ENCODE assay signal across 8 mouse cellular contexts in the genomic region with DNA sequence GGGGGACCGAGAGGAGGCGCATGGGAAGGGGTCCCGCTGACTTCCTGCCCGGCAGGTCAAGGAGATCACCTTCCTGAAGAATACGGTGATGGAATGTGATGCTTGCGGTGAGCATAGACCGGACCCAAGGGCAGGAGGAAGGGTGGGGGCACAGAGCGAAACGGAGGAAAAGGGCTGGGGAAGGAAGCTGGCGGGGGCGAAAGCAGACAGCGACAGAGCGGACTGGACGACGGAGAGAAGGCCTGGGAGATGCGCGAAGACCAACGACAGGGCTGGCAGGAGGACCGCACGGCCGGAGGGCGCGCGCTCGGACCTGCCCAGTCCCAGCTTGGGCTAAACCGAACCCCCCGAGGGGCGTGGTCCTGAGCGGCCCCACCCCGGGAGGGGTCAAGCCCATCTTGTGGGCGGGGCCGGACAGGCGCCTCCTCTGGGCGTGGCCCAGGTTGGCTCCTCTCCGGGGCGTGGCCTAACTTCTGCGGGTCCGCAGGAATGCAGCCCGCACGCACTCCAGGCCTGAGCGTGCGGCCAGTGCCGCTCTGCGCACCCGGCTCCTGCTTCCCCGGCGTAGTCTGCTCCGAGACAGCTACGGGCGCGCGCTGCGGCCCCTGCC. TPM values are rescaled to one million over a fixed set of nuclear protein-coding genes. Genes with fewer than 3 reads are reported as not detected.
A peak's percentile ranks its signal among the peaks of the same experiment; 100 is the strongest.
DNase-seq lines count a peak whose midpoint lies in the region; ATAC-seq and TF ChIP-seq lines count a peak whose summit lies in the region.

No protein-coding gene starts in this region.

- H3K4me2 ChIP-seq in embryonic facial prominence, embryonic 15.5 days (replicated peaks), result peak overlapping the region; percentile 80
- H3K4me2 ChIP-seq in heart, embryonic 13.5 days, result peak overlapping the region; percentile 68
- H3K4me2 ChIP-seq in kidney, embryonic 16.5 days (replicated peaks; ENCODE audit: low read depth, low read length), result peak overlapping the region; percentile 55

- H3K27me3 ChIP-seq in embryonic facial prominence, embryonic 15.5 days, result peaks cover 81% of the 10 kb centered on the region
- peaks cover 81% of the 10 kb centered on the region for H3K27me3 ChIP-seq in heart, embryonic 13.5 days (replicated peaks)
- H3K27me3 ChIP-seq in kidney, embryonic 16.5 days (ENCODE audit: insufficient read depth, low read length), result peaks cover 78% of the 10 kb centered on the region

- no peaks in the 10 kb centered on the region; the same call in 1 of the 2 replicates for H3K4me1 ChIP-seq in bone marrow, adult 2 months (ENCODE audit: control insufficient read depth, insufficient read depth, low read length)
- peaks cover 36% of the 10 kb centered on the region for H3K4me1 ChIP-seq in embryonic facial prominence, embryonic 15.5 days
- H3K4me1 ChIP-seq in heart, embryonic 13.5 days, result peaks cover 50% of the 10 kb centered on the region
- H3K4me1 ChIP-seq in kidney, embryonic 16.5 days (ENCODE audit: insufficient read depth, low read length), result peaks cover 37% of the 10 kb centered on the region

- no peak overlapping the region; the same call in 1 of the 2 replicates for H3K27ac ChIP-seq in bone marrow, adult 2 months (ENCODE audit: control insufficient read depth, insufficient read depth, low read depth, low read length, poor library complexity)
- H3K27ac ChIP-seq in embryonic facial prominence, embryonic 15.5 days (replicated peaks), result no peak overlapping the region
- no peak overlapping the region for H3K27ac ChIP-seq in heart, embryonic 13.5 days (replicated peaks)
- no peak overlapping the region for H3K27ac ChIP-seq in kidney, embryonic 16.5 days (ENCODE audit: low read length)

- ATAC-seq in embryonic facial prominence, embryonic 15.5 days (ENCODE audit: insufficient number of reproducible peaks, low FRiP score, low TSS enrichment, low read depth), result peak; percentile 58
- peak; percentile 81 for ATAC-seq in heart, embryonic 13.5 days (ENCODE audit: extremely low read depth, insufficient number of reproducible peaks, low FRiP score, low TSS enrichment)
- ATAC-seq in kidney, embryonic 16.5 days (ENCODE audit: low FRiP score, low TSS enrichment), result peak; percentile 75

- no peaks in the 10 kb centered on the region for H3K36me3 ChIP-seq in embryonic facial prominence, embryonic 15.5 days
- no peaks in the 10 kb centered on the region for H3K36me3 ChIP-seq in heart, embryonic 13.5 days
- no peaks in the 10 kb centered on the region for H3K36me3 ChIP-seq in kidney, embryonic 16.5 days (ENCODE audit: insufficient read depth, low read length)

- no peaks in the 10 kb centered on the region for H3K9me3 ChIP-seq in embryonic facial prominence, embryonic 15.5 days (replicated peaks)
- no peaks in the 10 kb centered on the region for H3K9me3 ChIP-seq in heart, embryonic 13.5 days
- H3K9me3 ChIP-seq in kidney, embryonic 16.5 days (ENCODE audit: low read length), result no peaks in the 10 kb centered on the region

- peak overlapping the region; percentile 37 for H3K4me3 ChIP-seq in bone marrow, adult 2 months (replicated peaks; ENCODE audit: control insufficient read depth, low read depth, low read length)
- H3K4me3 ChIP-seq in embryonic facial prominence, embryonic 15.5 days (replicated peaks), result peak overlapping the region; percentile 45
- peak overlapping the region; percentile 46 for H3K4me3 ChIP-seq in heart, embryonic 13.5 days
- H3K4me3 ChIP-seq in kidney, embryonic 16.5 days (ENCODE audit: low read length), result peak overlapping the region; percentile 39

- WGBS in bone marrow, adult 2 months, result under 1% methylated on average over 53 of the region's 53 CpGs
- WGBS in embryonic facial prominence, embryonic 15.5 days, result under 1% methylated on average over 46 of the region's 53 CpGs
- under 1% methylated on average over 51 of the region's 53 CpGs for WGBS in heart, embryonic 13.5 days
- WGBS in kidney, embryonic 16.5 days, result under 1% methylated on average over 48 of the region's 53 CpGs

- DNase-seq in CD4-positive, CD25-positive, alpha-beta regulatory T cell, adult 2 months (ENCODE audit: low read depth, low spot score), result peak; percentile 66
- peak; percentile 88 for DNase-seq in lung, postnatal 36 days
- DNase-seq in retina, embryonic 14.5 days (ENCODE audit: low spot score), result peak; percentile 71
- no peak for DNase-seq in right cerebral cortex, adult 2 months (ENCODE audit: low spot score in 2 of 2)

- no peak for TF ChIP-seq CTCF in bone marrow, adult 2 months (IDR thresholded peaks at IDR 0.05; ENCODE audit: control insufficient read depth, insufficient read depth, low read length)

- no peak overlapping the region for H3K9ac ChIP-seq in embryonic facial prominence, embryonic 15.5 days
- peak overlapping the region; percentile 24 for H3K9ac ChIP-seq in heart, embryonic 13.5 days
- H3K9ac ChIP-seq in kidney, embryonic 16.5 days (replicated peaks; ENCODE audit: low read length), result peak overlapping the region; percentile 6; the same call in 1 of the 2 replicates

- 0 out of 2 replicates have a peak, but pooled peaks have one; percentile 9 for TF ChIP-seq POLR2A in bone marrow, adult 2 months (IDR thresholded peaks at IDR 0.05; ENCODE audit: borderline replicate concordance, control insufficient read depth, low read depth, low read length)

RNA-seq across cellular contexts. Expression of a gene that starts 1.1 kb away (rescaled TPM):
- polyA plus RNA-seq in bone marrow, adult 2 months (2011; ENCODE audit: insufficient read depth, insufficient read length, low replicate concordance, missing spikeins), result 19.6 TPM in 1 of 2 replicates, not detected in the other
- 5.1 and 7.3 TPM in 2 replicates for polyA plus RNA-seq in embryonic facial prominence, embryonic 15.5 days (2015; fragmentation: Nextera tagmentation; extraction: Ambion mirVana)
- polyA plus RNA-seq in heart, embryonic 13.5 days (2015; fragmentation: Nextera tagmentation; extraction: Ambion mirVana), result 3.5 TPM in 2 replicates
- 0.21 and 1.00 TPM in 2 replicates for polyA plus RNA-seq in kidney, embryonic 16.5 days (2015; fragmentation: Nextera tagmentation; extraction: Ambion mirVana)

RNA-seq across cellular contexts. Expression of a gene that starts 21.3 kb away (rescaled TPM):
- 20.2 and 39.1 TPM in 2 replicates for polyA plus RNA-seq in bone marrow, adult 2 months (2011; ENCODE audit: insufficient read depth, insufficient read length, low replicate concordance, missing spikeins)
- polyA plus RNA-seq in embryonic facial prominence, embryonic 15.5 days (2015; fragmentation: Nextera tagmentation; extraction: Ambion mirVana), result 18.6 and 21.2 TPM in 2 replicates
- polyA plus RNA-seq in heart, embryonic 13.5 days (2015; fragmentation: Nextera tagmentation; extraction: Ambion mirVana), result 11.3 and 12.2 TPM in 2 replicates
- 10.6 and 10.9 TPM in 2 replicates for polyA plus RNA-seq in kidney, embryonic 16.5 days (2015; fragmentation: Nextera tagmentation; extraction: Ambion mirVana)

RNA-seq across cellular contexts. Expression of a gene that starts 44.8 kb away (rescaled TPM):
- not detected in 2 replicates for polyA plus RNA-seq in bone marrow, adult 2 months (2011; ENCODE audit: insufficient read depth, insufficient read length, low replicate concordance, missing spikeins)
- polyA plus RNA-seq in embryonic facial prominence, embryonic 15.5 days (2015; fragmentation: Nextera tagmentation; extraction: Ambion mirVana), result 1.7 and 2.6 TPM in 2 replicates
- 0.74 and 0.99 TPM in 2 replicates for polyA plus RNA-seq in heart, embryonic 13.5 days (2015; fragmentation: Nextera tagmentation; extraction: Ambion mirVana)
- 5.5 TPM in 2 replicates for polyA plus RNA-seq in kidney, embryonic 16.5 days (2015; fragmentation: Nextera tagmentation; extraction: Ambion mirVana)

RNA-seq across cellular contexts. Expression of a gene that starts 58.8 kb away (rescaled TPM):
- polyA plus RNA-seq in bone marrow, adult 2 months (2011; ENCODE audit: insufficient read depth, insufficient read length, low replicate concordance, missing spikeins), result not detected in 2 replicates
- 8.9 and 9.3 TPM in 2 replicates for polyA plus RNA-seq in embryonic facial prominence, embryonic 15.5 days (2015; fragmentation: Nextera tagmentation; extraction: Ambion mirVana)
- 1.9 and 2.6 TPM in 2 replicates for polyA plus RNA-seq in heart, embryonic 13.5 days (2015; fragmentation: Nextera tagmentation; extraction: Ambion mirVana)
- polyA plus RNA-seq in kidney, embryonic 16.5 days (2015; fragmentation: Nextera tagmentation; extraction: Ambion mirVana), result 2.5 and 2.7 TPM in 2 replicates

Comparison
In these comparisons a context has a peak if more than half of its experiments do, and no peak if none do; other contexts are left out.
1. DNase-seq: peak in CD4-positive, CD25-positive, alpha-beta regulatory T cell, adult 2 months (single experiment), lung, postnatal 36 days (single experiment) and retina, embryonic 14.5 days (single experiment); none in right cerebral cortex, adult 2 months (0 of 2).
2. Peak in every context shown above with its lines, with median percentiles within 50 percentile points of each other: H3K4me3 ChIP-seq, ATAC-seq and H3K4me2 ChIP-seq.